Comparison of ENCODE assay signal across 17 mouse cellular contexts in genomic region chr13:28514245-28514644, GRCm38 (mm10).
DNase-seq lines count a peak whose midpoint lies in the region; ATAC-seq and TF ChIP-seq lines count a peak whose summit lies in the region.
"Had no signal": no experiment of that assay in that cellular context is flagged by ENCODE, and none has a peak within 500 bp of the region (broad histone marks: within the 10 kb centered on the region; RNA-seq: fewer than 3 reads in every experiment).

No protein-coding gene starts in this region.

- H3K27me3 ChIP-seq in kidney, postnatal 0 days (ENCODE audit: insufficient read depth, low read length) = no peaks in the 10 kb centered on the region
- no peaks in the 10 kb centered on the region for H3K27me3 ChIP-seq in E14TG2a.4 (ENCODE audit: insufficient read depth, low read length)
- H3K27me3 ChIP-seq in splenic B cell, adult 2 months (ENCODE audit: control insufficient read depth, insufficient read depth, low read length, poor library complexity, severe bottlenecking) = no peaks in the 10 kb centered on the region
- H3K27me3 ChIP-seq: liver, embryonic 13.5 days; stomach, embryonic 15.5 days had no signal

- no peak overlapping the region for H3K4me2 ChIP-seq in kidney, postnatal 0 days (ENCODE audit: low read length)
- H3K4me2 ChIP-seq: liver, embryonic 13.5 days; stomach, embryonic 15.5 days had no signal

- no peak for DNase-seq in kidney, postnatal 0 days (ENCODE audit: low spot score)
- no peak for DNase-seq in kidney, postnatal 10 days
- peak; percentile 11 for DNase-seq in A20 (ENCODE audit: low read depth, low spot score)
- peak; percentile 39 for DNase-seq in splenic B cell, adult 2 months (ENCODE audit: low read depth, low spot score)
- DNase-seq: adrenal gland, postnatal 36 days; cerebellum, postnatal 14 days; heart, postnatal 14 days; left cerebral cortex, postnatal 4 days; liver, embryonic 13.5 days; lung, postnatal 14 days had no signal

- H3K36me3 ChIP-seq in kidney, postnatal 0 days (ENCODE audit: insufficient read depth, low read length) = no peaks in the 10 kb centered on the region
- H3K36me3 ChIP-seq in E14TG2a.4 (ENCODE audit: insufficient read depth, low read length) = no peaks in the 10 kb centered on the region
- H3K36me3 ChIP-seq in splenic B cell, adult 2 months (ENCODE audit: control insufficient read depth, insufficient read depth, low read length, poor library complexity, severe bottlenecking) = no peaks in the 10 kb centered on the region
- H3K36me3 ChIP-seq: liver, embryonic 13.5 days; stomach, embryonic 15.5 days had no signal

- peak; percentile 37; the same call in 1 of the 2 replicates for TF ChIP-seq CTCF in kidney, postnatal 0 days (IDR thresholded peaks at IDR 0.05; ENCODE audit: low read depth)
- TF ChIP-seq CTCF in E14TG2a.4 (conservative IDR thresholded peaks at IDR 0.05; ENCODE audit: low read length) = peak; percentile 41

- H3K4me3 ChIP-seq in kidney, postnatal 0 days (replicated peaks; ENCODE audit: low read depth, low read length) = no peak overlapping the region
- no peak overlapping the region for H3K4me3 ChIP-seq in E14TG2a.4 (replicated peaks; ENCODE audit: low read length)
- H3K4me3 ChIP-seq: liver, embryonic 13.5 days; myocyte; stomach, embryonic 15.5 days had no signal

- no peak for ATAC-seq in kidney, postnatal 0 days (replicated peaks; ENCODE audit: low FRiP score, low read depth)
- ATAC-seq in activated CD4-positive, CD25-positive, alpha-beta regulatory T cell, adult 4 months = no peak
- no peak for ATAC-seq in monocyte, adult 5-6 weeks (replicated peaks; ENCODE audit: insufficient number of reproducible peaks, low FRiP score, low TSS enrichment, poor library complexity, severe bottlenecking)
- ATAC-seq: forebrain, embryonic 14.5 days; hindbrain, embryonic 16.5 days had no signal

- no peaks in the 10 kb centered on the region for H3K9me3 ChIP-seq in kidney, postnatal 0 days (replicated peaks; ENCODE audit: low read length)
- no peaks in the 10 kb centered on the region for H3K9me3 ChIP-seq in E14TG2a.4 (ENCODE audit: low read length)
- H3K9me3 ChIP-seq: liver, embryonic 13.5 days; stomach, embryonic 15.5 days had no signal

- H3K9ac ChIP-seq in kidney, postnatal 0 days (ENCODE audit: low read depth, low read length) = no peak overlapping the region
- H3K9ac ChIP-seq: liver, embryonic 13.5 days; stomach, embryonic 15.5 days had no signal

- no peak overlapping the region for H3K27ac ChIP-seq in kidney, postnatal 0 days
- H3K27ac ChIP-seq: liver, embryonic 13.5 days; stomach, embryonic 15.5 days had no signal

- H3K4me1 ChIP-seq in kidney, postnatal 0 days (replicated peaks; ENCODE audit: insufficient read depth, low read length) = no peaks in the 10 kb centered on the region
- no peaks in the 10 kb centered on the region for H3K4me1 ChIP-seq in E14TG2a.4 (replicated peaks; ENCODE audit: low read depth, low read length)
- H3K4me1 ChIP-seq: liver, embryonic 13.5 days; stomach, embryonic 15.5 days had no signal

Comparison
In these comparisons a context has a peak if more than half of its experiments do, and no peak if none do; other contexts are left out.
1. DNase-seq: peak in A20 (single experiment) and splenic B cell, adult 2 months (single experiment); none in kidney, postnatal 0 days (single experiment) and kidney, postnatal 10 days (single experiment).